Comparison of ENCODE assay signal across 17 mouse cellular contexts in the genomic region with DNA sequence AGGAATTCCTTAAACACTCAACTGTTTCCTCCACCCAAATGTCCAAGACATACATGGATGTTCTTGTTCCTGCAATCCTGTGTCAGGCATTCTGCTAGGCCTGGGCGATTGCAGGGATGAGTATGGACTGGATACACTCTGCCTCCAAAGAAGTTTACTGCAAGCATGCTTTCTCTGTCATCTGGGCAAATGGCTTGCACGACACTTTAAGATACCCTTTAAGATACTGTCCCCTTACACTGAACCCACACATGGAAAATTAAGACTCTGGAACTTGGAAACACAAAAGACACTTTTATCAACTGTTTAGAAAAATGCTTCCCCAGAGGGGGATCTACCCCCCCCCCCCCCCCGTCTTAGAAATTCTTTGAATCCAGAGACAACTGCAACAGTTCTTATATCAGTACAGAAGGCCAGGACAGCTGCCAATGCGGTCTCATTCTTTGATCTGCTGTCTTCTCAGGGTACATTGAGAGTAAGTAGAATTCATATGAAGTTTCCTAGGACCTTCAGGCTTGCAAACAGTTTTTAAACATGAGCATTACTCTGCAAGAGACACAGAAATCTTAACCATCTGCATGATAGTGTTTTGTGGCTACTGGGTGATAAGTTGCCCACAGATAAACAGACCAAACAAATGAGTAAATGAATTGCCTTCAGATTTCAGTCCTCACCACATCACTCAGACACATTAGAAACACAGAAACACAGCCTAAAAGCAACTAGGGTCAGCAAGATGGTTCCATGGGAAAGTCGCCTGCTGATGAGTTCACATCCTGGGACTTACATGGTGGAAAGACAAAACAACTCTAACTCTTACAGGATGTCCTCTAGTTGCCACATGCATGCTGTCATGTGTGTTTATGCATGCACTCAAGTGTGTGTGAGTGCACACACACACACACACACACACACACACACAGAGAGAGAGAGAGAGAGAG.
"Had no signal": no experiment of that assay in that cellular context is flagged by ENCODE, and none has a peak within 500 bp of the region (broad histone marks: within the 10 kb centered on the region; RNA-seq: fewer than 3 reads in every experiment).

No protein-coding gene starts in this region.

- DNase-seq: midbrain, embryonic 14.5 days; retina, postnatal 1 day; right cerebral cortex, adult 18-20 months; right cerebral cortex, postnatal 25 days; right cerebral cortex, postnatal 4 days; spleen, adult 18-20 months; thymus, adult 18-20 months; thymus, postnatal 14 days; thymus, postnatal 36 days had no signal

- H3K4me2 ChIP-seq: limb, embryonic 15.5 days; liver, embryonic 12.5 days; midbrain, embryonic 12.5 days; neural tube, embryonic 13.5 days; neural tube, embryonic 15.5 days had no signal

- H3K27me3 ChIP-seq: limb, embryonic 15.5 days; liver, embryonic 12.5 days; midbrain, embryonic 12.5 days; neural tube, embryonic 13.5 days; neural tube, embryonic 15.5 days had no signal

- ATAC-seq: liver, embryonic 12.5 days; midbrain, embryonic 16.5 days had no signal

- H3K36me3 ChIP-seq: limb, embryonic 15.5 days; liver, embryonic 12.5 days; midbrain, embryonic 12.5 days; neural tube, embryonic 13.5 days; neural tube, embryonic 15.5 days had no signal

- H3K4me1 ChIP-seq: limb, embryonic 15.5 days; liver, embryonic 12.5 days; midbrain, embryonic 12.5 days; neural tube, embryonic 13.5 days; neural tube, embryonic 15.5 days had no signal

- H3K4me3 ChIP-seq: limb, embryonic 15.5 days; liver, embryonic 12.5 days; midbrain, embryonic 12.5 days; myocyte; neural tube, embryonic 13.5 days; neural tube, embryonic 15.5 days had no signal

- H3K9ac ChIP-seq: limb, embryonic 15.5 days; liver, embryonic 12.5 days; liver, embryonic 14.5 days; midbrain, embryonic 12.5 days; neural tube, embryonic 13.5 days; neural tube, embryonic 15.5 days had no signal

- H3K9me3 ChIP-seq: limb, embryonic 15.5 days; liver, embryonic 12.5 days; midbrain, embryonic 12.5 days; neural tube, embryonic 13.5 days; neural tube, embryonic 15.5 days had no signal

- H3K27ac ChIP-seq: limb, embryonic 15.5 days; liver, embryonic 12.5 days; liver, embryonic 14.5 days; midbrain, embryonic 12.5 days; neural tube, embryonic 13.5 days; neural tube, embryonic 15.5 days had no signal
